Mouse (Mus musculus): ENCODE results near the gene Tapt1. TPM values are rescaled to one million over a fixed set of nuclear protein-coding genes. Genes with fewer than 3 reads are reported as not detected.

The Tapt1 gene
- total and polyA plus RNA-seq, 2 experiments from 2014 or later: 27.3 to 52.4 TPM

DNA sequence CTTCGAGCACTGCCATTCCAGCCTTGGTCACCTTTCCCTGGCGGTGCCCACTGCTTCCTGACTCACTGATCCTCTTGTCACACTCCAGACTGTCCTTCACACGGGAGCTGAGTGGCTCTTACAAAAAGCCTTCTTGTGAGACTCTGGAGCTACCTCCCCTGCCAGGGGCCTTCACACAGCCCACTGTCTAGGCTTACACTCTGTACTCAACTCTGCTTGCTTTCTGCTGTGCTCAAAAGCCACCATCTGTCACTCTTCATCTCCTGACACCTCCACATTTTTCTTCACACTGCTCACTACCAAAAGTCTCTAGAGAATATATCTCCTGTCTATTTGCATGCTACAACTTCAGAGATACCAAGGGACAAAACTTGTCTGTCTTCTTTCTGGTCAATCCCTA is 46.0 kb downstream of the Tapt1 start:
- DNase-seq (ENCODE audit: low spot score) (no peak), ATAC-seq (ENCODE audit: low FRiP score) (no peak)
- no peak overlapping the region for H3K9ac ChIP-seq (replicated peaks; ENCODE audit: low read length, poor library complexity, severe bottlenecking)
- no peak overlapping the region for H3K27ac ChIP-seq (ENCODE audit: low read depth, low read length)
- H3K4me1 ChIP-seq (ENCODE audit: insufficient read depth, low read length): no peaks in the 10 kb centered on the region
- no peaks in the 10 kb centered on the region for H3K27me3 ChIP-seq (ENCODE audit: insufficient read depth, low read length)
- H3K9me3 ChIP-seq (ENCODE audit: low read length): no peaks in the 10 kb centered on the region
- no peak for TF ChIP-seq CTCF (IDR thresholded peaks at IDR 0.05)
- no peak overlapping the region for H3K4me2 ChIP-seq (ENCODE audit: low read depth, low read length, poor library complexity, severe bottlenecking)
- peaks cover 41% of the 10 kb centered on the region for H3K36me3 ChIP-seq (ENCODE audit: insufficient read depth, low read length)
- WGBS: 75% methylated on average over 3 of the region's 3 CpGs
- H3K4me3 ChIP-seq (ENCODE audit: low read depth, low read length): no peak overlapping the region

DNA sequence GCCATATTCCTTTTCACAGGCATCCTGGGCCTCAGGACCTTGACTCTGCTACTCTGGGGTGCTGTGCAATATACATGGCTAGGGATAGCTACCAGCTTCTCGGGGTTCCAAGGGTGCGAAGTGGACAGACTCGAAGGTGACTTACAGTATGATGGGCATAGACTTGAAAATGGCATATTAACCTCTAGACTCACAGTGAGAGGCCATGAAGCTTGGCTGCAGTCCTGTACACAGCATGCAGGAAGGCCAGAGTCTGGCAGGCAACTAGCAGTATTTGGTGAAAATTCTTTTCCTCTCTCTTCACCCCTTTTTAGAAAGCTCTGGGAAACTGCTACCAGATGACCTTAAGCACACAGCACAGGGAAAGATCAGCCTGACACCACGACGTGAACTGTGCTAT is 52.4 kb downstream of the Tapt1 start:
- no peak for TF ChIP-seq CTCF (IDR thresholded peaks at IDR 0.05)
- no peak overlapping the region for H3K4me3 ChIP-seq (ENCODE audit: low read depth, low read length)
- H3K27ac ChIP-seq (ENCODE audit: low read depth, low read length): no peak overlapping the region
- H3K4me2 ChIP-seq (ENCODE audit: low read depth, low read length, poor library complexity, severe bottlenecking): no peak overlapping the region
- H3K9ac ChIP-seq (replicated peaks; ENCODE audit: low read length, poor library complexity, severe bottlenecking): no peak overlapping the region
- ATAC-seq (ENCODE audit: low FRiP score) (no peak), DNase-seq (ENCODE audit: low spot score) (no peak)
- WGBS: 90% methylated on average over 5 of the region's 5 CpGs
- no peaks in the 10 kb centered on the region for H3K4me1 ChIP-seq (ENCODE audit: insufficient read depth, low read length)
- H3K36me3 ChIP-seq (ENCODE audit: insufficient read depth, low read length): peaks cover 21% of the 10 kb centered on the region
- H3K27me3 ChIP-seq (ENCODE audit: insufficient read depth, low read length): no peaks in the 10 kb centered on the region
- H3K9me3 ChIP-seq (ENCODE audit: low read length): no peaks in the 10 kb centered on the region

DNA sequence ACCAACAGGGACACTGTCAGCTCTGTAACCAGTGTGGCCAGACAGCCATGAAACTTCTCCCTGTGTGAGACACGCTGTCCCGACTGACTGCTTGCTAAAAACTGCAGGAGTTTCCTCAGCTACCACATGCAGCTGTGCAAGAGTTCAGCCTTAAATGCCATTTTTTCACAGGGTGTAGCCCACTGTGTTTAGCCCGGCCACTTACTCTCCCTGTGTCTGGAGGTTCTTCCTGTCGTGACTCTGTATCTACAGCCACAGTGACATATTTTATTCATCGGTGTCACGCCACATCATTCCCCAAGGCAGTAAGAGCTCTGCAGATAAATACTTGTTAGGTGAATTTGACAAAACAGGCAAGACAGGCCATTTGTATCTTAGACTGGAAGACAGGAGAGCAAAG is 59.6 kb downstream of the Tapt1 start:
- H3K27ac ChIP-seq (ENCODE audit: low read depth, low read length): no peak overlapping the region
- no peak for DNase-seq (ENCODE audit: low spot score)
- no peaks in the 10 kb centered on the region for H3K4me1 ChIP-seq (ENCODE audit: insufficient read depth, low read length)
- no peaks in the 10 kb centered on the region for H3K27me3 ChIP-seq (ENCODE audit: insufficient read depth, low read length)
- H3K36me3 ChIP-seq (ENCODE audit: insufficient read depth, low read length): no peaks in the 10 kb centered on the region
- WGBS: 61% methylated on average over 6 of the region's 6 CpGs
- H3K9me3 ChIP-seq (ENCODE audit: low read length): no peaks in the 10 kb centered on the region
- TF ChIP-seq CTCF (IDR thresholded peaks at IDR 0.05): no peak
- no peak for ATAC-seq (ENCODE audit: low FRiP score)
- H3K9ac ChIP-seq (replicated peaks; ENCODE audit: low read length, poor library complexity, severe bottlenecking): no peak overlapping the region
- no peak overlapping the region for H3K4me2 ChIP-seq (ENCODE audit: low read depth, low read length, poor library complexity, severe bottlenecking)
- no peak overlapping the region for H3K4me3 ChIP-seq (ENCODE audit: low read depth, low read length)

DNA sequence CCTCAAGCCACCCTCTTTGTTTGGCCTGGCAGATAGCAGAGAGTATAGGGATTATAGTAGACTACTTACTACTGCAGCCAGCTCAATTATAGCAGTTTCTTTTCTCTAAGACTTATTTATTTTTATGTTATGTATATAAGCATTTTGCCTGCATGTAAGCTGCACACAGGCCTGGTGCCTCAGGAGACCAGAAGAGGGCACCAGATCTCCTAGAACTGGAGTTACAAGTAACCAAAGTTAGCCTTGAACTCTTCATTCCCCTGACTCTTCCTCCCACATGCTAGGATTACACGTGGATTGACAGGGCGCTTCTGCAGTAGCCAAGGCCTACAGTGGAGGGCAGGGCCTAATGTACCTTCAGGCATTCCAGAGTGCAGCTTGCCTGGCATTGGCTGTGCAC is 60.6 kb downstream of the Tapt1 start:
- Histone ChIP-seq H3K4me2 (ENCODE audit: low read depth, low read length, poor library complexity, severe bottlenecking) (no peak overlapping the region), H3K9me3 (ENCODE audit: low read length) (no peaks in the 10 kb centered on the region), H3K27ac (ENCODE audit: low read depth, low read length) (no peak overlapping the region), H3K4me1 (ENCODE audit: insufficient read depth, low read length) (no peaks in the 10 kb centered on the region), H3K27me3 (ENCODE audit: insufficient read depth, low read length) (no peaks in the 10 kb centered on the region), H3K9ac (replicated peaks; ENCODE audit: low read length, poor library complexity, severe bottlenecking) (no peak overlapping the region), H3K4me3 (ENCODE audit: low read depth, low read length) (no peak overlapping the region), H3K36me3 (ENCODE audit: insufficient read depth, low read length) (no peaks in the 10 kb centered on the region)
- DNase-seq (ENCODE audit: low spot score) (peak; percentile 38), ATAC-seq (ENCODE audit: low FRiP score) (0 out of 2 replicates have a peak, but pooled peaks have one; percentile 22)
- WGBS: 40% methylated on average over 2 of the region's 2 CpGs
- peak; percentile 58 for TF ChIP-seq CTCF (IDR thresholded peaks at IDR 0.05)

DNA sequence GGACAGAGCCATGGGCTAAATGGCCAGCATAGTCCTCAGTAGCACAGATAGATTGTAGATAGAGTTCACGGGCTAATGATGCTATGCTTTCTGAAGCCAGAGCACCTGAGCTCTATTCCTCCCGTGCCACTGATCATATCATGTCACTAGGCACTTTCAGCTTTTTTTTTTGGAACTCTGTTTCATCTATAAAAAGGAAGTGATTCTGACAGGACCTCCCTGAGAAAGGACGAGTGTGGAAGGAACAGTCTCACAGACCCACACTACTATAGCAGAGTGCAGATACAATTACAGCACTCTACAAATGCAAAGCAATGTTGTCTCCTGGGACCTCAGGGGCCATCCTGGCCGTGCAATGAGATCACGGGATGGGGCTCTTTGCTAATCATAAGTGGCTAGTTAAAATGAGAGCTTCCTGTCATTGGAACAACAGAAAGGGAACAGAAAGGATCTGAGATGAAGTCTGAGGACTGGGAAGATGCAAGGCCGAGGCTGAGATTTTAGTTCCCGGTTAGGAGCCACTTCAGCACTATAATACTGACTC is 62.1 kb downstream of the Tapt1 start:
- no peak for ATAC-seq (ENCODE audit: low FRiP score)
- Histone ChIP-seq H3K4me2 (ENCODE audit: low read depth, low read length, poor library complexity, severe bottlenecking) (no peak overlapping the region), H3K36me3 (ENCODE audit: insufficient read depth, low read length) (no peaks in the 10 kb centered on the region), H3K9ac (replicated peaks; ENCODE audit: low read length, poor library complexity, severe bottlenecking) (no peak overlapping the region), H3K4me3 (ENCODE audit: low read depth, low read length) (no peak overlapping the region), H3K27me3 (ENCODE audit: insufficient read depth, low read length) (no peaks in the 10 kb centered on the region), H3K9me3 (ENCODE audit: low read length) (no peaks in the 10 kb centered on the region), H3K27ac (ENCODE audit: low read depth, low read length) (no peak overlapping the region), H3K4me1 (ENCODE audit: insufficient read depth, low read length) (no peaks in the 10 kb centered on the region)
- WGBS: 53% methylated on average over 7 of the region's 7 CpGs
- no peak for DNase-seq (ENCODE audit: low spot score)
- TF ChIP-seq CTCF (IDR thresholded peaks at IDR 0.05): no peak

DNA sequence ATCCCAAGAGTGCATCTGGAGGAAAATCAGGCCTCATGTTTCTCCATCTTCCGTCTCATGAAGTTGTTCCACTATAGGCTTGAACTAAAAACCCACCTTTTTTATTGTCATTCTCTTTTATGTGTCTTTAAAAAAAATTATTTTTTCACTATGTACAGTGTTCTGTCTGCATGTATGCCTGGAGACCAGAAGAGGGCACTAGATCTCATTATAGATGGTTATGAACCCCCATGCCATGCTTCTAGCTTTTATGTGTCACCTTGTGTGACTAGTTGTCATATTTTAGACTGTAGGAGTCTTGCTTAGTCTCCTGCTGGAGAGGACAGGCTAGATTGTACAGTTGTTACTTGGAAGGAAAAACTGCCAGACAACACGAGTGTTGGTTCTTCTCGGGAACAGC is 63.1 kb downstream of the Tapt1 start:
- no peak for ATAC-seq (ENCODE audit: low FRiP score)
- H3K4me2 ChIP-seq (ENCODE audit: low read depth, low read length, poor library complexity, severe bottlenecking): no peak overlapping the region
- WGBS: 95% methylated on average over 3 of the region's 3 CpGs

More for the DNA sequence above, 63.1 kb downstream of the Tapt1 start:
- Histone ChIP-seq H3K27me3 (ENCODE audit: insufficient read depth, low read length) (no peaks in the 10 kb centered on the region), H3K9me3 (ENCODE audit: low read length) (no peaks in the 10 kb centered on the region), H3K4me3 (ENCODE audit: low read depth, low read length) (no peak overlapping the region), H3K9ac (replicated peaks; ENCODE audit: low read length, poor library complexity, severe bottlenecking) (no peak overlapping the region), H3K27ac (ENCODE audit: low read depth, low read length) (no peak overlapping the region), H3K4me1 (ENCODE audit: insufficient read depth, low read length) (no peaks in the 10 kb centered on the region), H3K36me3 (ENCODE audit: insufficient read depth, low read length) (no peaks in the 10 kb centered on the region)
- TF ChIP-seq CTCF (IDR thresholded peaks at IDR 0.05): peak; percentile 36
- DNase-seq (ENCODE audit: low spot score): no peak
